Mouse (Mus musculus) megakaryocyte, embryonic 14.5 days (primary cell): Measurements from ENCODE around the gene Chrm1. TPM values are rescaled to one million over a fixed set of nuclear protein-coding genes. Genes with fewer than 3 reads are reported as not detected.

Experiments used
- H3K27me3 ChIP-seq: replicated peaks from 2 replicates; pipeline ENCODE3; 2012; ENCODE audit warnings: inconsistent platforms
- H3K36me3 ChIP-seq: replicated peaks from 2 replicates; pipeline ENCODE3; 2012; ENCODE audit warnings: low read length, inconsistent platforms, mixed read lengths
- H3K4me1 ChIP-seq: 2 replicates; pipeline ENCODE4 v1.6.1; 2012; ENCODE audit warnings: inconsistent platforms
- H3K4me3 ChIP-seq: replicated peaks from 2 replicates; pipeline ENCODE3; 2012; ENCODE audit warnings: moderate library complexity, mild to moderate bottlenecking, inconsistent platforms
- H3K9me3 ChIP-seq: 2 replicates; pipeline ENCODE4 v1.6.1; 2012; ENCODE audit warnings: inconsistent platforms
- FLI1 ChIP-seq: IDR thresholded peaks from 2 replicates; pipeline ENCODE4 v1.6.1; 2012; ENCODE audit warnings: low read length, inconsistent platforms, mixed read lengths
- GATA1 ChIP-seq: IDR thresholded peaks from 3 replicates; pipeline ENCODE4 v1.6.1; 2012; ENCODE audit warnings: mixed read lengths, low read length, inconsistent platforms, borderline replicate concordance
- polyA plus RNA-seq: library from polyadenylated mRNA; stranded (reverse); fragments of >175 nt; gene quantifications from 2 replicates; pipeline ENCODE4 v1.2.3, GENCODE M21; 2012; ENCODE audit warnings: low replicate concordance; ENCODE audit not compliant: insufficient read depth

The Chrm1 gene
- polyA plus RNA-seq, 1 experiment, result 0.02 TPM

DNA sequence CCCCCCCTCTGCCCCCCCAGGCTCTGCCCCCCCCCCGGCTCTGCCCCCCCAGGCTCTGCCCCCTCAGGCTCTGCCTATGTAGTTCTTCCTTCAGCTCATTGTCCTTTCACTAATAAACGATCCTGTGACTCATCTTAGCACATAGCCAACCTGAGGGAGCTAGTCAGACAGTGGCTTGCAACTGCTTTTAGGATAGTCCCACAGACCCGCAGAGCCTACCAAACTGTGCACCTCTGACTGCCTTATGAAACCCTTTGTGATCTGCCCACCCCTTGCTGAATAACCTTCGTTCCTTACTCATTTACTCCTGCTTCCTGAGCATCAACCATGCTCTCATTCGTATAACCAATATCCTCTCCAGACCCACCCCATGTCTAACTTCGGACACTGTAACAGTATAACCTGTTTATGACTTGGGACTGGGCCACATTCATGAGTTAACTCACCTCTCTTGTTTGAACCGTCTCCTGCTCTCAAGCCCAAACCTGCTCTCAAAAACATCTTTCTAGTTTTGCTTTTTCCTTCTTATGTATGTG, 42.6 kb downstream of the Chrm1 start:
- Histone ChIP-seq H3K9me3 (no peaks in the 10 kb centered on the region), H3K4me3 (no peak overlapping the region), H3K27me3 (no peaks in the 10 kb centered on the region), H3K36me3 (peaks cover 61% of the 10 kb centered on the region), H3K4me1 (peaks cover 63% of the 10 kb centered on the region)
- TF ChIP-seq FLI1 (no peak), GATA1 (no peak)

DNA sequence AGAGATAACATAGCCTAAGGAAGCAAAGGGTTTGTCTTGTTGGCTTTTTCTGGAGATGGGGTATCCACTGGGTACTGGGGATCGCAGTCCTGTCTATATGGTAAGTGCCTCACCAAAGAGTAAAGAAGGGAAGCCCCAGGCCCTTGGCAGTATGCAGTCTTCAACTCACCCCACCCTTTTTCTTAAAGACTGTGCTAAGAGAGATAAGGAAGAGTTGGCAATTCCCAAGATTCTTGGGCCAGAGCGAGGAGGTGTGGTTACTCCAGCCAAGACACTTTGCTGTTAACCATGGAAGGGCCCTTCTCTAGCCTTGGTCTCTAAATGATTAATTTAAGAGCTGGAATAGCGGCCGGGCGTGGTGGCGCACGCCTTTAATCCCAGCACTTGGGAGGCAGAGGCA, 43.3 kb downstream of the Chrm1 start:
- Histone ChIP-seq H3K4me3 (no peak overlapping the region), H3K9me3 (no peaks in the 10 kb centered on the region), H3K27me3 (no peaks in the 10 kb centered on the region), H3K36me3 (peaks cover 68% of the 10 kb centered on the region), H3K4me1 (peaks cover 68% of the 10 kb centered on the region)
- no peak for TF ChIP-seq GATA1
- TF ChIP-seq FLI1, result no peak

DNA sequence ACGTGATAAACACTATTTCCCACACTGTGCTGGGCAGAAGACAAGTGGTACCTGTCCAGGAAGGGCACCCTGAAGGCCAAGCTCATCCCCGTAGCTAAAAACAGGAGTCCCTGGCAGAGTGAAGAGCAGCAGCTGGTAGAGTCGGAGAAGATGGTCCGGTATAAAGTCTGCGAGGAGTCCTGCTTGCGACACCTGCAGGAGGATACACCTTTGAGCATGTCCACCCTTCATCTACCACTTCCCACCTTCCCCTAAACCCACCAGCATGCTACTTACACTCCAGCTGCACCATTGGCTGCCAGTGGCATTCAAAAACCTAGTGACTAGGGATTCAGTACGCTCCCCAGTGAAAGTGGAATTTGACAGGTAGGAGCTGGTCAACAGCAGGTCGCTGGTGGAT, 45.4 kb downstream of the Chrm1 start:
- Histone ChIP-seq H3K27me3 (no peaks in the 10 kb centered on the region), H3K4me1 (peaks cover 59% of the 10 kb centered on the region), H3K9me3 (no peaks in the 10 kb centered on the region), H3K36me3 (peaks cover 76% of the 10 kb centered on the region), H3K4me3 (no peak overlapping the region)
- no peak for TF ChIP-seq GATA1
- no peak for TF ChIP-seq FLI1

DNA sequence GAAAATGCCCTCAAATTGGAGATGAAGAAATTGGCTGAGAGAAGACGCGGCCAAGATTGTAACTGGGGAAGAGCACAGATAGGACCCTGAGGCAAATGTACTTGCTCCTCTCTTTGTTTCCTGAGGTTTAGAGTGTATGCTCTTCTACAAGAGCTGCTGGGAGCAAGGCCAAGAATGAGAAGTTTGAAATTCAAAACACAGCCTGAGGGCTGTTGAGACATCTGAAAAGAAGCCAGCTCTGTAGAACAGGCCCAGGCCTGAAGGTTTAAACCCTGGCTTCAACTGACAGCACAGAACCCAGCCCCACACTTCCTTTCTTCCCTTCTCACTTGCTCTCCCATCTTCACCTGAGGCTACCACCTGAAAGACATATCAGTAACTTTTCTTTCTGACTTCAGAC, 46.5 kb downstream of the Chrm1 start:
- no peaks in the 10 kb centered on the region for H3K9me3 ChIP-seq
- H3K4me1 ChIP-seq, result peaks cover 69% of the 10 kb centered on the region
- no peaks in the 10 kb centered on the region for H3K27me3 ChIP-seq
- peaks cover 73% of the 10 kb centered on the region for H3K36me3 ChIP-seq
- TF ChIP-seq GATA1, result no peak
- TF ChIP-seq FLI1, result no peak
- peak overlapping the region; percentile 50 for H3K4me3 ChIP-seq

DNA sequence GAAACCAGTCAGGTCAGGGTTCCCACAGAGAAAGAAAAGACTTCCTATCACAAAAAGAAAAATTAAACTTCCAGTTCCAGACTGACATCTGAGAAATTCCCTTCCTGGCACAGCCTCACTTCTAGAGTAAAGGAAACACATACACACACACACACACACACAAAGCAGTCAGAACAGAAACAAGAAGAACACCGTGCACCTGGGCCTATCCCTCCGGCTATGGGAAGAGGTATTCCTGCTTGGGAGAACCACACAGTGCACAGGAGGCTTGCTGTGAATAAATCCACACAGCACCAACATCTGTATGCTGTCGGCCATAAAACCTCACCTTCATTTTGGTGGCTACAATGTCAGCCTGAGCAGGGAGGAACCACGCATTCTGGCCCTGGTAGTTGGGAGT, 47.9 kb downstream of the Chrm1 start:
- H3K36me3 ChIP-seq, result peaks cover 62% of the 10 kb centered on the region

DNA sequence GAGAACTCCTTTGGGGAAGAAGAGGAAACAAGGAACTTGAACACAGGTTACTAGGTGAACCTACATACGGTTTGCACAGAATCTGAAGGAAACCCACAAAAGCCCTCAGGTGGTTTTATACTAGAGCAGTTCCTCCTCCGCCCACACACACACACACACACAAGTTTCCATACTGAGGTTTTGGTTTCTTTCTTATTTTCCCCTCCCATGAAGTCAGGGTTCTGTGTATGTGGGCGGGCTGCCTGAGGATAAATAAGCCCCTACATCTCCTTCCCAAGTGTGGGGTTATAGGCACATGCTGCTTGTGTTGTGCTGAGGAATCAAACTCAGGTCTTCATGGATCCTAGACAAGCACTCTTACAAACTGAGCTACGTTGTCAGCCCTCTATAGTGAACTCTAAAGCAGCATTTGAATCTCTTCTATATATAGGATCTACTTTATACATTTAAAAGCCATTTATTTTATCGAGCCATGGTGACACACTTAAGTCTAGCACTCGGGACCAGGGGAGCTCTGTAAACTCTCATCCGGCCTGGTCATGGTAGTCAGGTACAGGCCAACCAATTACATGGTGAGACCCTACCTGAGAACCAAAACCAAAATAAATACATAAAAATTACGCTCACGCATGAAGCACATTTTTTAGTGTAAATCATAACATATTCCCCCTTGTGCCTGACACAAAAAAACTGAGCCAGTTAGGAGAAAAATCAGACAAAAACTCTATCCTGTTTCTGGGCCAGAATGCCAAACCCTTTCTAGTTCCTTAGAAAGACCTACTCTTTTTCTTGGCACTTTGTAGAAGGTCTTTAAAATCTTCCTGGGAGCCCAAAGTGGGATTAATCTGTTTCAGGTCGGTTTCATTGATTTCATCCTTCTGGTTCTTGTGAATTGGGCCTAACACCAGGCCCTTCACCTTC, 48.6 kb downstream of the Chrm1 start:
- TF ChIP-seq FLI1, result no peak
- no peak for TF ChIP-seq GATA1
- peaks cover 73% of the 10 kb centered on the region for H3K4me1 ChIP-seq

More for the DNA sequence above, 47.9 kb downstream of the Chrm1 start:
- Histone ChIP-seq H3K9me3 (no peaks in the 10 kb centered on the region), H3K4me1 (peaks cover 71% of the 10 kb centered on the region), H3K4me3 (peak overlapping the region; percentile 100), H3K27me3 (no peaks in the 10 kb centered on the region)
- no peak for TF ChIP-seq FLI1
- TF ChIP-seq GATA1, result no peak

DNA sequence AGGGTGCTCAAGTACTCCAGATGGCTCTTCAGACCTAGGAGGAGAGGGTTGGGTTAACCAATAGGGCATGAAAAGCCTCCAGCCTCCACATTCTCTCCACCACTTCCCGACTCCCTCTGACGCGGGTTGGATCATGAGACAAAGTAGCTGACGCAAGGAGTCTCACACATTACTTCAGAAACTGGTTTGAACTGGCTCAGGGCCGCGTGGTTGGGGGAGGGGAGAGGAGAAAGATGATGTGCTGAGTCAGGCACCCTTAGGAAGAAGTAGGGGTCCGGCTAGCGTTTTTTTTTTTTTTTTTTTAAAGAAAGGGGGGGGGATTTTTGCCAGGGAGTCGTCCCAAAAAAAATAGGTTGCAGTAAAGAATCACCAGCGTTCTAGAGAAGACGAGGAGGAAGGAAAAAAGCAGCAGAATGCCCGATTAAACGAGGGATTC, 49.3 kb downstream of the Chrm1 start:
- TF ChIP-seq GATA1 (no peak), FLI1 (no peak)
- H3K4me1 ChIP-seq, result peaks cover 75% of the 10 kb centered on the region
- peaks cover 50% of the 10 kb centered on the region for H3K36me3 ChIP-seq
- no peaks in the 10 kb centered on the region for H3K9me3 ChIP-seq
- peak overlapping the region; percentile 100 for H3K4me3 ChIP-seq
- H3K27me3 ChIP-seq, result no peaks in the 10 kb centered on the region

More for the DNA sequence above, 48.6 kb downstream of the Chrm1 start:
- Histone ChIP-seq H3K36me3 (peaks cover 56% of the 10 kb centered on the region), H3K9me3 (no peaks in the 10 kb centered on the region), H3K27me3 (no peaks in the 10 kb centered on the region), H3K4me3 (peak overlapping the region; percentile 100)

DNA sequence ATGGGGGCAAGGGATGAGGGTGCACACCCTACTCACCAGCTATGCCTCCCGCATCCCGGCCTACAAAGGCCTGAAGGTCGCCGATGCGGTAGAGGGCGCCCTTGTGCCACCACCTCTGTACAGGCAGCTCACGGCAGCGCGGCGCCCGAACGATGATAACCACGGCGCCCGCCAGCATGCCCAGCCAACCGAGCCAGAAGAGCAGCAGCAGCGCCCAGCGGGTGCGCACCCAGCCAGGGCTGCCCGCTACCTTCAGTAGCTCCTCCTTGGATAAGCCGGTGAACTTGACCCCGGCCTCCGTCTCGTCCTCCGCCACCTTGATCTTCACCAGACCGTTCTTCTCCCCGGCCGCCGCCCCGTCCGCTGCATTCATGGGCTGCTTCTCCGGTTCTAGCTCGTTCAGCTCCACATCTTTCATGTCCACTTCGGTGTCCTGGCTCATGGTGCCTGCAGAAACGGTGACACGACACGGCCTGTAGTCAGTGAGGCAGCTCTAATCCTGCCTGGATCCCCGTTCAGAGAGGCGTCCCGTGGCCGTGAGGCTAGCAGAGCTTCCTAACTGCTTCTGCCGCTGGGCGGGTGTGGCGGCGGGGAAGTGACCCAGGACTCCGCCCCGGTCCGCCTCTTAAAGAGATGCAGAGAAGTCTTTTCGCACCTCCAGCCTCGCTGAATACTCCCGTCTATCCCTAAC, 49.9 kb downstream of the Chrm1 start:
- H3K4me1 ChIP-seq, result peaks cover 76% of the 10 kb centered on the region
- no peaks in the 10 kb centered on the region for H3K9me3 ChIP-seq
- no peaks in the 10 kb centered on the region for H3K27me3 ChIP-seq
- no peak for TF ChIP-seq GATA1
- TF ChIP-seq FLI1, result no peak
- H3K4me3 ChIP-seq, result peak overlapping the region; percentile 100
- peaks cover 44% of the 10 kb centered on the region for H3K36me3 ChIP-seq

DNA sequence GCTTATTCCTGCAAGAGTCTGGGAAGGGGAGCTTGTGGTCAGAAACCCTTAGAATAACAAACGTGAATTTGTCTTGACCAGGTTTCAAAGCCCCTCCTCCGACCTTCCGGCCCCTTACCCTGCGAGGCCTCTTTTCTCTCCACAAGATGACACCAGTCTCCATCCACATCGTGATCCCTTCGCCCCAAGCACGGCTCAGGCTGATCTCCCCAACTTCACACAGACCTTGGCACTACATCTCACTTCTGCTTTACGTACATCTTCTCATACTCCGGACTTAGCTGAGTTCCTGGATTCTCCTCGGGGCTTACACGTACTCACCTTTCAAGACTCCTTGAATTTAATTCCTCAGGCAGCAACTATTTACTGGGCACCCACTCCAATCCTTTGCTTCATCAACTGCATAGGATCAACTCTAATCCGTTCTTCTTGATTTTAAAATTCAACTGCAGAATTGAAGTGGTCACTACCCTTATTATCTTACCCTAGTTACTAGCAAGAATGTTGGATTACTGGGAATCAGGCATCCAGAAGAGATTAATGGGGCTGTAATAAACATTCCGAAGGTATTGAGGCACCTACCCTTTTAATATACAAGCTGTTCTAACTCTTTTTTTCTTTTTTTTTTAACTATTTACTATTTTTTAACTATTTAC, 50.5 kb downstream of the Chrm1 start:
- H3K4me1 ChIP-seq, result peaks cover 76% of the 10 kb centered on the region

More for the DNA sequence above, 50.5 kb downstream of the Chrm1 start:
- TF ChIP-seq FLI1 (no peak), GATA1 (no peak)
- peak overlapping the region; percentile 100 for H3K4me3 ChIP-seq
- no peaks in the 10 kb centered on the region for H3K9me3 ChIP-seq
- peaks cover 37% of the 10 kb centered on the region for H3K36me3 ChIP-seq
- no peaks in the 10 kb centered on the region for H3K27me3 ChIP-seq
